Mouse (Mus musculus) spleen, adult 2 months (tissue): ENCODE results near the gene Gm14226. TPM values are rescaled to one million over a fixed set of nuclear protein-coding genes. Genes with fewer than 3 reads are reported as not detected.
A peak's percentile ranks its signal among the peaks of the same experiment; 100 is the strongest.
"Not testable (repeated sequence)": the region's sequence is repeated elsewhere in the genome, so short reads cannot be mapped to it uniquely, and the experiment has no call there.

ENCODE experiments used
- DNase-seq, 2 experiments: peaks; one replicate each; pipeline versions ENCODE4 v3.0.0 to v3.0.0-alpha.2; 2012 to 2021; ENCODE audit warnings: low spot score in 2 of 2, low read depth in 1 of 2
- H3K27ac ChIP-seq: fragments of 200-500 bp; 2 replicates; pipeline ENCODE4 v1.5.1; 2012; ENCODE audit warnings: low read length, inconsistent platforms; ENCODE audit not compliant: insufficient read depth
- H3K27me3 ChIP-seq: fragments of 200-500 bp; 2 replicates; pipeline ENCODE4 v1.6.1; 2012; ENCODE audit warnings: mild to moderate bottlenecking, moderate library complexity, low read length, inconsistent platforms; ENCODE audit not compliant: control insufficient read depth, insufficient read depth
- H3K36me3 ChIP-seq: fragments of 200-500 bp; 2 replicates; pipeline ENCODE4 v1.6.1; 2012; ENCODE audit warnings: mild to moderate bottlenecking, low read length, inconsistent platforms; ENCODE audit not compliant: control insufficient read depth, insufficient read depth
- H3K4me1 ChIP-seq: fragments of 200-500 bp; 2 replicates; pipeline ENCODE4 v1.6.1; 2011; ENCODE audit warnings: inconsistent platforms; ENCODE audit not compliant: control insufficient read depth, insufficient read depth, insufficient read length
- H3K4me3 ChIP-seq: fragments of 200-500 bp; 2 replicates; pipeline ENCODE4 v1.5.1; 2011; ENCODE audit warnings: mild to moderate bottlenecking, inconsistent platforms; ENCODE audit not compliant: insufficient read depth, insufficient read length; ENCODE audit errors: extremely low read depth
- CTCF ChIP-seq: fragments of 200-500 bp; IDR thresholded peaks from 2 replicates; pipeline ENCODE4 v1.5.1; 2011; ENCODE audit warnings: mild to moderate bottlenecking, inconsistent platforms; ENCODE audit not compliant: insufficient read depth, insufficient read length, insufficient replicate concordance; ENCODE audit errors: extremely low read depth
- POLR2A ChIP-seq: fragments of 200-500 bp; IDR thresholded peaks from 2 replicates; pipeline ENCODE4 v1.6.1; 2011; ENCODE audit warnings: low read depth, low read length, inconsistent platforms
- WGBS: fragments of 180-500 bp; shearing (Covaris S2); methylation state at CpG from one replicate; pipeline ENCODE4 v1.1.7; 2018; 5-methylcytosine and 5-hydroxymethylcytosine counted together
- polyA plus RNA-seq: library from polyadenylated mRNA; depleted of rRNA; stranded (reverse); fragments of >200 nt; gene quantifications from 2 replicates; pipeline ENCODE4 v1.2.3, GENCODE M21; 2012

The Gm14226 gene
- polyA plus RNA-seq, 1 experiment = 3.2 TPM

DNA sequence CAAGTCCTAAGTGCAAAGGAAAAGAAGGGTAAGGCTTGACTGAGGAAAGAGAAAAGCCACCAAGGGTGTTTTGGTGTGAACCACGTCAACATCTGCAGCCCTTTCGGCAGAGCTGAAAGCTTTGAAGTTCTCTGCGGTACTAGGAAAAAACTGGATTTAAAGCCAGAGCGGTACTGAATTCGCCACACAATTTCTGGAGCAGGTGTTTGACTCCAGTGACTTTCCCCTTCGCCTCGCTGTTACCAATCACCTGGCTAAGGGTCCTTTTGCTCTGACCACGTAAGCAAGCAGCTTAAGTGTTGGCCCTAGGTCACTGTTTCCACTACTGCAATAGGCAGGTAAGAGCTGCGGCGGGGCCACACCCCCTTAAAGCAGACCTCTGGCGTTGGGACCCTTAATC lies 12.6 kb upstream of the Gm14226 start:
- H3K27ac ChIP-seq = no peak overlapping the region
- H3K36me3 ChIP-seq = no peaks in the 10 kb centered on the region
- DNase-seq = no peak
- WGBS = 82% methylated on average over 11 of the region's 11 CpGs
- no peak overlapping the region for H3K4me3 ChIP-seq
- TF ChIP-seq CTCF = no peak
- TF ChIP-seq POLR2A = no peak
- H3K4me1 ChIP-seq = no peaks in the 10 kb centered on the region
- no peaks in the 10 kb centered on the region for H3K27me3 ChIP-seq

DNA sequence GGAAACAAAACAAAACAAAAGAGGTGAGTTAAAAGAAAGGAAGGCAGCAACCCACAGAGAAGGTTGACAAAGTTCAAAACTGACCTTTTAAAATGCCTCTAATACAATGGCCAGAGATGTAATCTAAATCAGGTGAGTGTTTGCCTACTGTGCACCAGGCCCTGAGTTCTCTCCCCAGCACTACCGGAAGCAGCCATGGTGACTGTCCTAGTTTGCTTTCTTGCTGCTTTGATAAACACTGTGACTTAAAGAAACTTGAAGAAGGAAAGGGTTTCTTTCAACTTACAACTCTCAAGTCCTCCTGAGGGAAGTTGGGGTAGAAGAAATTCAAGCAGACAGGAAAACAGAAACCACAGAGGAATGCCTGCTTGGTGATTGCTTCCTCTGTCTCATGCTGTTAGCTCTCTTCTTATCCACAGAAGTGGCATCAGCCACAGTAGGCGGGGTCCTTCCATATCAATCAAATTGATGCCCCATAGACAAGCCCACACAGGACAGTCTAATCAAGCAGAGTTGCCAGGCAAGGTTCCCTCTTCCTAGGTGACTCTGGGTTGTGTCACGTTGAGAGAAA lies 6.9 kb upstream of the Gm14226 start:
- no peak for DNase-seq
- no peak overlapping the region for H3K4me3 ChIP-seq
- WGBS = 13% methylated on average over 3 of the region's 3 CpGs

GRCm38 (mm10) chr2:155012991-155013390 lies 5.1 kb upstream of the Gm14226 start:
- TF ChIP-seq POLR2A (no peak), CTCF (no peak)
- Histone ChIP-seq H3K36me3 (no peaks in the 10 kb centered on the region), H3K27ac (no peak overlapping the region), H3K27me3 (no peaks in the 10 kb centered on the region), H3K4me1 (no peaks in the 10 kb centered on the region; the same call in 1 of the 2 replicates), H3K4me3 (no peak overlapping the region)
- DNase-seq = no peak
- 96% methylated on average over 6 of the region's 6 CpGs for WGBS

More for the DNA sequence above, 6.9 kb upstream of the Gm14226 start:
- no peaks in the 10 kb centered on the region for H3K36me3 ChIP-seq
- H3K4me1 ChIP-seq = no peaks in the 10 kb centered on the region; the same call in 1 of the 2 replicates
- no peak overlapping the region for H3K27ac ChIP-seq
- no peaks in the 10 kb centered on the region for H3K27me3 ChIP-seq
- TF ChIP-seq POLR2A = no peak
- TF ChIP-seq CTCF = no peak

GRCm38 (mm10) chr2:155016751-155017150 lies 1.3 kb upstream of the Gm14226 start:
- H3K4me3 ChIP-seq, H3K27ac ChIP-seq, H3K27me3 ChIP-seq, H3K36me3 ChIP-seq, DNase-seq, H3K4me1 ChIP-seq: not testable (repeated sequence)
- 76% methylated on average over 7 of the region's 9 CpGs for whole genome bisulfite sequencing

DNA sequence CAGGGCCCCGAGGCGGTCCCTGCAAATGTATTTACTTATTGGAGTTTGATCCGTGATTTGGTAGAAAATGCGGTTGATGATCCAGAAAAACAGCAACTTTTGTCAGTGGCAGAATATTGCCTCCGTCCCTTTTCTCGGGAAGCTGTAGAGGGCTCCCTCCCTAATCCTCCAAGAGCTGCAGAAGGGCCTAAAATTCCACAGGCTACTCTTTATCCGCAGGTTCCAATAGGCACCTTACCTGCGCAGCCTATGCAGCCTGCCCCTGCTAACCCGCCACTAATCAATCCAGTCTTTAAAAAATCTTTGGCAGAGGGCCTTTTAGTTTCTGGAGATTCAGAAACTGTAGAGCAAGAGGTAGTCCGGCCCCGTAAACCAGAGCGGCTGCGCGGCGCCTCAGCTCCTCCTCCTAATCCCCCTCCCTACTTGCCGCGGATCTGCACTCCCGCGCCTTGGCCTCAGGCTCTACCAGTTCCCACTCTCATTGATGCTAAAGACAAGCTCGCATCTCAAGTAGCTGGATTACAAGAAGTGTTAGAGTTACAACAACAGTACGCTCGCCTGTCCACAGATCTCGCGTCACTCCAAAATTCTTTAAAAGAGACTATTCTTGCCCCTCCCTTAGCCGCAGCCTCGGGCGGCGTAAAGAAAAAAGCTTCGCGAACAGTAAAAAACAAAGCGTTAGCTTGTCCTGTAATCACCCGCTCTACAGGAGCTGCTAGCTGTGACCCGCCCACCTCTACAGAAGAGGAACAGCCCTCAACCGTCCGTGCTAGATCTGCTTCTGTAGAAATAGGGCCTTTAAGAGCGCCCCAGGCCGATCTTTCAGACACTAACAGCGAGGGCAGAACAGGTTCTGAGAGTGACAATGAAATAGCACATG lies 936 bp downstream of the Gm14226 start:
- Histone ChIP-seq H3K27me3 (no peaks in the 10 kb centered on the region), H3K4me1 (peaks cover 4% of the 10 kb centered on the region; the same call in 1 of the 2 replicates), H3K27ac (peak overlapping the region; percentile 71), H3K36me3 (no peaks in the 10 kb centered on the region), H3K4me3 (peak overlapping the region; percentile 53)
- DNase-seq = peak; percentile 51 to 61
- TF ChIP-seq CTCF (no peak), POLR2A (no peak)
- WGBS = under 1% methylated on average over 38 of the region's 38 CpGs

DNA sequence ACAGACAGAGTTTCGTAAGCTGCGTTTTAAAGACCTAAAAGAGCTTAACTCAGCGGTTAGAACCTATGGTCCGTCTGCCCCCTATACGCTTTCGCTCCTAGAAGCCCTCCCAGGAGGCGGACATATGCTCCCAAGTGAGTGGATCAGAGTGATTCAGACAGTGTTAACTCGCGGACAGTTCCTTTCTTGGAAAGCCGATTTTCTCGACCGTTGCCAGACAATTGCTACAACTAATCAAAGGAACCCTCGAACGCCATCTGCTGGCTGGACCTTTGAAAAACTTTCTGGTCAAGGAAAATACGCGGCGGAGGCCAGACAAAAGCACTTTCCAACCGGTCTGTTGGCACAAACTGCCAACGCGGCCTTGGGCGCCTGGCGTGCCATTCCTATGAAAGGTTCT lies 1.6 kb downstream of the Gm14226 start:
- peak; percentile 41 to 82 for DNase-seq
- TF ChIP-seq CTCF (peak; percentile 29; the same call in 1 of the 2 replicates), POLR2A (no peak)
- peaks cover 4% of the 10 kb centered on the region; the same call in 1 of the 2 replicates for H3K4me1 ChIP-seq
- H3K27ac ChIP-seq = peak overlapping the region; percentile 71
- no peaks in the 10 kb centered on the region for H3K27me3 ChIP-seq
- peak overlapping the region; percentile 53 for H3K4me3 ChIP-seq
- H3K36me3 ChIP-seq = no peaks in the 10 kb centered on the region
- WGBS = 2% methylated on average over 22 of the region's 22 CpGs

DNA sequence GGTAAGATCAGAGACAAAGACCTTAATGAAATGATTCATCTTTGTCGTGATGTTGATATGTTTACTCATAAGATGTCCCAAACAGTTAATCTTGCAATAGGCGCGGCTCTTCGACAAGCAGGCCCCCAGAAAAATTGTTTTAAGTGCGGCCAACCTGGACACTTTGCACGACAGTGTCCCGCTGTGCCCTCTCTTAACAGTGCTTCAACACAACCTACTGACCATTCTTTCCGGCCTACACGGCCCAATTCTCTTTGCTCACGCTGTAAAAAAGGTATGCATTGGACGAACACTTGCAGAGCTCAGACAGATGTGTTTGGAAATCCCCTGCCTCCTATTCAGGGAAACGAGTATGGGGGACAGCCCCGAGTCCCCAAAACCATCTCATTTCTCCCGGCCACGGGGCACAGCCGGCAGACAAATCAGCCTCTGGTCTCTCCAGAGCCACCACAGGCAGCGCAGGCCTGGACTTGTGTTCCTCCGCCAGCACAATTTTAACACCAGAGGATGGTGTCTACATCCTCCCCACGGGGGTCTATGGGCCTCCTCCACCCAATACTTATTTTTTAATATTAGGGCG lies 2.3 kb downstream of the Gm14226 start:
- 80% methylated on average over 20 of the region's 20 CpGs for WGBS
- not testable (repeated sequence) for DNase-seq

More for the DNA sequence above, 2.3 kb downstream of the Gm14226 start:
- H3K27me3 ChIP-seq, H3K27ac ChIP-seq, H3K4me1 ChIP-seq, H3K4me3 ChIP-seq, H3K36me3 ChIP-seq: not testable (repeated sequence)
